Mouse (Mus musculus) activated CD4-positive, CD25-positive, alpha-beta regulatory T cell (primary cell): ENCODE data around the gene Fam167b. TPM values are rescaled to one million over a fixed set of nuclear protein-coding genes. Genes with fewer than 3 reads are reported as not detected.

Experiments
- polyA plus RNA-seq, 2 experiments: library from polyadenylated mRNA; unstranded; fragments of 100-300 nt; shearing (Covaris generic); gene quantifications; one replicate each; pipeline ENCODE4 v1.2.1; 2017

Gene Fam167b
- polyA plus RNA-seq: under 1 TPM in 1 of 2 experiments, not detected in 1; 0.47 TPM

DNA sequence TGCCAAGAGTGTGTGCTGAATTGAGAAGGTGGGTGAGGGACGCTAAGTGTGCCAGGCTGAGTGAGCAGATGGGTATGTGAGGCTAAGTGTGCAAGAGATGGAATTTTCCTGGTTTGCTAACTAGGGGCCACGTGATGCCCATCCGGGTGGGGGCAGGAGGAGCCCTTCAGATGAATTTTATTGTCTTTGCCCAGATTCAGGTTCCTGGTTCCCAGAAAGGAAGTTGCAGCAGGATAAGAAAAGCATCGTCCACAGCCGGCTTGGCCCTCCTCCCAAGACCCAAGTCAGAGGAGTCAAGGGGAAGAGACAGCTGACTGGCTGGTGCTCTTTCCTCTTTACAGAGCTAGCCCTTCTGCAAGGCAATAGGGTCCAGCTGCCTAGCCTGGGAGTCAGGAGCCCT, at the start of gene Fam167b:
TSS of gene Fam167b (minus strand) at position 84 of the 400 bp plus-strand sequence.

DNA sequence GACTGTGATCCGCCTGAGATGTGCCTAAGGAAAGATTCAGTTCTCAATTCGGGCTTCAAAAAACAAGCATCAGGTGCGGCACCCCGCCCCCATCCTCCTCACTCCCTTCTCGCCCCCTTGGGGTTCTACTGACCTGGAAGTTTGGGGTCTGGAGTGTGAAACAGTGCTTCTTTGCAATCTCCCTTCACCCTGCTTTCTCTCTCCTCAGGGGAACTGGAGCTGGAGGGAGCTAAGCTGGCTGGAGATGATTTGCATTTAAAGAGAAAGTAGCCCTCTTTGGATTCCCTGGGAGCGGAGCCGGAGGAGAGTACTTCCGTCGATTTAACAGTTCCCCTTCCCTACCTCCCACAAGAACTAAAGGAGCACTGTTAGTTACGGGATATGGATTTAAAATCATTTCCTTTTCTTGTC, 45.3 kb upstream of the Fam167b start, which contains the start of gene Ccdc28b:
TSS of gene Ccdc28b (minus strand) at position 267 of the 411 bp plus-strand sequence.

DNA sequence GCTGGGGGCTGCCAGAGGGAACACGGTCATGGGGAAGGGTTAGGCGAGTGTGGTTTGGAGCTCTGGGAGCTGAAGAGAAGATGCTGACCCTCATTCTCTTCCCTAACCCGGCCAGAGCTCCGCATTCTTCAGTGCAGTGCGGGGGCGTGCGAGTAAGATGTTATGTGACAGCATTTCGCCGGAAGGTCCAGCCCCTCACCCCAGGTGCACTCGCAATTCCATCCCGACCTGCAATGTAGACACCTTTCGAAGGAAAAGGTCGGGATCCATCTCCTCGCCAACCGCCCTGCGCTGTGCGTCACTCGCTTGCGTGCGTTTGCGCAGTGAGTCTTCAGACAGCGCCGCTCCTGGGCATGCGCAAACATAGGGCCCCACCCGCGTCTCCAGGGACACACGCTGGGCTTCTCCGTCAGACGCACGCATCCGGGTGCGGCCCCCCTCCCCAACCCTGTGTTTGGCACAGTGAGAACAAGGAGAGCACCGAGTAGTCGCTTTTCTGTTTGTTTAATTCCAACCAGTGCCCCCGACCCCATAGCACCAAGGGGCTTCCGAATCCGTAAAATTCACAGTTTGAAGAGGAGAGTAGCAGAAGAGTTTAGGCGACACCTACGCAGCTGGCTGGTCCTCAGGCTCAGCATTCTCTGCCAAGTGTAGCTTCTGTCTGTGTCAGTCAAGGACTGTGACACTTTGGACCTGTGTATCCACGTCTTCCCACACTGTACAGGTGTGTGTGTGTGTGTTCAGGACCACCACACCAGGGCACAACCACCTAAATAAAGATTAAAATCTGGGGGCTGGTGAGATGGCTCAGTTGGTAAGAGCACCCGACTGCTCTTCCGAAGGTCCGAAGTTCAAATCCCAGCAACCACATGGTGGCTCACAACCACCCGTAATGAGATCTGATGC, 40.7 kb upstream of the Fam167b start, which contains the start of gene Iqcc:
TSS of gene Iqcc (minus strand) at position 314 of the 906 bp plus-strand sequence.

DNA sequence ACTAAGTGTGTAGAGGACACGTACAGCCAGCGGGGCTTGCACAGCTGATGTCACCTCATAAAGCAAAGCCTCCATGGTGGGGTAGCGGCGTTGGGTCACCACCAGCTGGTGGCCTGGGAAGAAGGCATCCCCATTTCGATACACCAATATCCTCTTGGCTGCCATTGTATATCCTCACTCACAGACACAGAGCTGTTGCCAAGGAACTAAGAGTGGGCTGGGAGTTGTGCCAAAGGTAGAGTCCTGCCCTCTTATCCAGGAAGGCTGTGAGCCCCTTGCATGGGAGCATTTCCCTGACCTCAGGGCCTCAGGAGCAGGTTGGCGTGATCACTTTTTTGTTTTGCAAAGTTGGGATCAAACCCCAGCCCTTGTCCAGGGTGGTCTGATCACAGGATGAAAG, 35.7 kb upstream of the Fam167b start, which contains the start of gene Dcdc2b:
TSS of gene Dcdc2b (minus strand) at position 165 of the 400 bp plus-strand sequence.

DNA sequence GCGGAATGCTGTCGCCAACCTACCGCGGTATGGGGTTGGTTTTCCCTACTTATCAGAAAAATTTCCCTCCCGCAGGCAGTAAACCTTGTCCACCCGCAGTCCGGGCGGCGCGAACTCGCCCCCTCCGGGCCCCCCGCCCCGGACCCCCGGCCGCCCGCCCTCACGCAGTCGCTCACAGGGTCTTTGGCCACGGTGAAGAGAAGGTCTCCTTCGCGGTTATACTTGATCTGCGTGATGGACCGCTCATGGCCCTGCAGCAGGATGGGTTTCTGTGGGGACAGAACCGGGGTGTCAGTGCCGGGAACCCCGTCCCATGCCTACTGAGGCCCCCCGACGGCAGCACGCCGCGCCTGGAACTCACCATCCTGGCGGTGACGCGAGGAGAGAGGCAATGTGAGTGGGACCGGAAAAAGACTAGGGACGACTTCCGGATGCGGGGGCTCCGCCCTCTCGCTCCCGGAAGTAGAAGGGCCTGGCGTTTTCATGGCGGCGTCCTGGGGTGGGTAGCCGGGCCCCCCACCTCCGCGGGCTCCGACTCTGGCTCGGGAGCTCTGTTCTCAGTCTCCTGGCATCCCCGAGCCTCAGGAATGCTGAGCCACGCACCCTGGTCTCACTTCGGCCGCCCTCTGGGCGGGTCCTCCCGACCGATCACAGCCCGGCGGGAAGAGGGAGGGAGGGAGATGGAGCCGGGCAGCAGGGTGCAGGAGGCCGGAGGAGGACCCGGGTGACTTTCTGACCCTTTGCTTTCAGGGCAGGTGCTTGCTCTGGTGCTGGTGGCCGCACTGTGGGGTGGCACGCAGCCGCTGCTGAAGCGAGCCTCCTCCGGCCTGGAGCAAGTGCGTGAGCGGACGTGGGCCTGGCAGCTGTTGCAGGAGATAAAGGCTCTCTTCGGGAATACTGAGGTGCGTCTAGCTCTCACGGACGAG, 22.1 kb upstream of the Fam167b start, which contains the start of the genes Eif3i and Tmem234:
TSS of gene Eif3i (minus strand) at position 416 of the 926 bp plus-strand sequence.
TSS of gene Tmem234 (plus strand) at position 436 of the 926 bp plus-strand sequence.

DNA sequence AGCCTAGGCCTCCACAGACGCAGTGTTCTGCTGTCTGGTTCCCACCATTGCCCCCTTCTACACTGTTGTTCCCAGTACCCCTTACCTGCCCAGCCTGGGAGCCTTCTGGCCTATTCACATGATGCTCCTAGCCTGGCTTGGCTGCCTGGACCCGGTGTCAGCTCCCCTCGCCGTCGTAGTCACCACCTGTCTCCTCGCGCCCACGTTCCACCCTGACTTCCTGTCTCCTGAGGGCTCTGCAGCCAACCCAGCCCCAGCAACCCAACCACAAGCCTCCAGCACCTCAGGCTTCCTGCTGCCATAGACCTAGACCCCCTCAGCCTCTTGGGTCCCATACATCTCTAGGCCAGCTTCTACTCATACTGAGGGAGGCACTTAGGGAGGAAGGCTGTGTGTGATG, 4.9 kb downstream of the Fam167b start, which contains the start of gene Lck:
TSS of gene Lck (minus strand) at position 212 of the 400 bp plus-strand sequence.

DNA sequence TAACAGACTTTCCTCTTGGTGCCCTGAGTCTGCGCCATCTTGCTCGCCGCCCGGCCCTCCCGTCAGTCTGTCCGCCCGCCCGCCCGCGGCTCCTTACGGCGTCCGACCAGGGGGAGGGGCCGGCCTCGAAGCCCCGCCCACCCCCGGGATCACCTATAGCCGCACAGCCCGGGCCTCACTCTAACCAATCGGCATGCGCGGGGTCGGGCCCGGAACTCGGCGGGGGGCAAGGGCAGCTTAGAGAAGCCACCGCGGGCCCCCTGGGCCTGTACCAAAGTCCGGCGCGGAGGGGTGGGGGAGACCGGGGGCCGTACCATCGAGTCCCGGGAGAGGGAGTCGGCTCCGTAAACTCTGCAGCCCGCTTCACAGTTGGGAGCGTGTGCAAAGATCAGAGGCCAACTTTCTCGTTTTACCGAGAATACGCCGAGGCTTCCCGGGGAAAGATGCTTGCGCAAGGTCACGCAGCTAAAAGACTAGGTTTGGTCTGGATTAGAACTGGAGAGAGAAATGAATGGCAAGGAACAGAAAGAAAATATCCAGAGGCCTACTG, 35.7 kb downstream of the Fam167b start, which contains the start of gene Hdac1:
TSS of gene Hdac1 (minus strand) at position 122 of the 550 bp plus-strand sequence.

Other genes starting within 250 kb of the Fam167b start
- 100 to 1,000 TPM; 350 to 355 TPM for gene Rbbp4, start 243.2 kb downstream of the Fam167b start, polyA plus RNA-seq
- gene Zbtb8os, start 242.9 kb downstream of the Fam167b start, polyA plus RNA-seq: 10 to 100 TPM; 93.9 to 95.4 TPM
- 10 to 100 TPM in 1 of 2 experiments, 1 to 10 TPM in 1; 9.3 to 10.8 TPM for gene Zbtb8a, start 200.4 kb downstream of the Fam167b start, polyA plus RNA-seq
- gene Zbtb8b, start 137.7 kb downstream of the Fam167b start, polyA plus RNA-seq: under 1 TPM in 1 of 2 experiments, not detected in 1; 0.05 TPM
- 10 to 100 TPM; 26.0 to 29.6 TPM for gene Bsdc1, start 117.0 kb downstream of the Fam167b start, polyA plus RNA-seq
- gene Tssk3, start 87.5 kb downstream of the Fam167b start, polyA plus RNA-seq: not detected
- not detected for gene Fam229a, start 87.4 kb downstream of the Fam167b start, polyA plus RNA-seq
- gene Marcksl1, start 65.0 kb downstream of the Fam167b start, polyA plus RNA-seq: 10 to 100 TPM; 49.7 to 61.2 TPM
- gene Hdac1, start 35.8 kb downstream of the Fam167b start, polyA plus RNA-seq: 100 to 1,000 TPM; 282 to 317 TPM
- gene Lck, start 4.9 kb downstream of the Fam167b start, polyA plus RNA-seq: 1,000 to 10,000 TPM; 1,347 to 1,373 TPM
- gene Eif3i, start 22.1 kb upstream of the Fam167b start, polyA plus RNA-seq: 100 to 1,000 TPM; 194 to 246 TPM
- 100 to 1,000 TPM; 215 to 273 TPM for gene Tmem234, start 22.1 kb upstream of the Fam167b start, polyA plus RNA-seq
- gene Dcdc2b, start 35.7 kb upstream of the Fam167b start, polyA plus RNA-seq: 1 to 10 TPM; 4.6 to 7.9 TPM
- 10 to 100 TPM; 26.3 to 35.0 TPM for gene Iqcc, start 40.5 kb upstream of the Fam167b start, polyA plus RNA-seq
- gene Ccdc28b, start 45.4 kb upstream of the Fam167b start, polyA plus RNA-seq: 10 to 100 TPM; 29.9 to 68.8 TPM
- 10 to 100 TPM; 60.1 to 66.5 TPM for gene Txlna, start 62.5 kb upstream of the Fam167b start, polyA plus RNA-seq
- 10 to 100 TPM; 14.3 to 20.6 TPM for gene Kpna6, start 94.2 kb upstream of the Fam167b start, polyA plus RNA-seq
- 10 to 100 TPM; 24.1 to 26.0 TPM for gene Tmem39b, start 118.3 kb upstream of the Fam167b start, polyA plus RNA-seq
- gene Khdrbs1, start 163.8 kb upstream of the Fam167b start, polyA plus RNA-seq: 100 to 1,000 TPM; 139 to 167 TPM
- 100 to 1,000 TPM; 488 to 498 TPM for gene Ptp4a2, start 232.7 kb upstream of the Fam167b start, polyA plus RNA-seq